Mouse (Mus musculus): ENCODE measurements around the gene Dctpp1. TPM values are rescaled to one million over a fixed set of nuclear protein-coding genes. Genes with fewer than 3 reads are reported as not detected.

Dctpp1 gene
- polyA plus RNA-seq, 1 experiment = 143 TPM

- Histone ChIP-seq H3K4me3 (replicated peaks) (no peak overlapping the region), H3K4me1 (peaks cover 93% of the 10 kb centered on the region), H3K9me3 (peaks cover 5% of the 10 kb centered on the region; the same call in 1 of the 2 replicates), H3K27me3 (replicated peaks) (no peaks in the 10 kb centered on the region), H3K36me3 (replicated peaks; ENCODE audit: low read length) (peaks cover 5% of the 10 kb centered on the region)
- TF ChIP-seq FLI1 (IDR thresholded peaks at IDR 0.05; ENCODE audit: low read length) = no peak
Observed at GRCm38 (mm10) chr7:127223106-127223505, 37.4 kb downstream of the Dctpp1 start.

GRCm38 (mm10) chr7:127220440-127220839 lies 40.1 kb downstream of the Dctpp1 start:
- no peak for TF ChIP-seq GATA1 (IDR thresholded peaks at IDR 0.05; ENCODE audit: borderline replicate concordance, low read length)
- TF ChIP-seq FLI1 (IDR thresholded peaks at IDR 0.05; ENCODE audit: low read length) = no peak
- Histone ChIP-seq H3K9me3 (peaks cover 5% of the 10 kb centered on the region; the same call in 1 of the 2 replicates), H3K36me3 (replicated peaks; ENCODE audit: low read length) (peaks cover 16% of the 10 kb centered on the region), H3K4me1 (peaks cover 93% of the 10 kb centered on the region), H3K4me3 (replicated peaks) (no peak overlapping the region), H3K27me3 (replicated peaks) (no peaks in the 10 kb centered on the region)

GRCm38 (mm10) chr7:127218670-127219069 lies 41.8 kb downstream of the Dctpp1 start:
- Histone ChIP-seq H3K9me3 (peaks cover 5% of the 10 kb centered on the region; the same call in 1 of the 2 replicates), H3K4me1 (peaks cover 94% of the 10 kb centered on the region), H3K4me3 (replicated peaks) (peak overlapping the region; percentile 86), H3K27me3 (replicated peaks) (no peaks in the 10 kb centered on the region), H3K36me3 (replicated peaks; ENCODE audit: low read length) (peaks cover 33% of the 10 kb centered on the region)
- TF ChIP-seq GATA1 (IDR thresholded peaks at IDR 0.05; ENCODE audit: borderline replicate concordance, low read length) = no peak; the same call in 2 of the 3 replicates
- no peak for TF ChIP-seq FLI1 (IDR thresholded peaks at IDR 0.05; ENCODE audit: low read length)

DNA sequence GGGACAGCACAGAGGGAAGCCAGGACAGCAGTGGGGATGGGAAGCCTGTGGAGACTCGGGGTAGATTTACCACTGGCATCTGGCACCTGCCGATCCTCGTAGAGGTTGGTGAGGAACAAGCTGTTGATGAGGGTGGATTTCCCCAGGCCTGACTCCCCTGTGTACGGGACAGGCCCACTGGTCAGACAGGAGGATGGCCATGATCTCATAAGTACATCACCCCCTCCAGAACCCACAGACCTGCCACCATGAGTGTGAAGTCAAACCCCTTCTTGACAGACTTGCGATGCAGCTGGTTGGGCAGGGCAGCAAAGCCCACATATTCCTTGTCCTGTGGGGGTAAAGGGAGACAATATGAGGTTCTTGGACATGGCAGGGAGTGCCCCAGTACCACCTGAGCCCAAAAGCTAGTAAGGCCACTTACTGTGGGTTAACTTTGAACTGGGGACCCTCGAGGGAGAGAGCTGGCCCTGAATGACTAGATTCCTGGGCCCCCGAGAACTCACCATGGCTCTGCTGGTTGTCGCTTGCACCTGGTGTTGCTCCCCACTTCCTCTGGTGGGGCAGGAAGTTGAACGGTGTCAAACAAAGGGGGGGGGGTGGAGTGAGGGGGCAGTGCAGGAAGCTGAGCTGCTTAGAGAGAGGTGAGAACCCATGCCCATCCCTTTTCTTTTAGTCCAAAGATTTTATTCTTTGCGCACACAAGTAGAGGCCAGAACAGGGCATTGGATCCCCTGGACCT lies 42.4 kb downstream of the Dctpp1 start:
- Histone ChIP-seq H3K9me3 (peaks cover 5% of the 10 kb centered on the region; the same call in 1 of the 2 replicates), H3K36me3 (replicated peaks; ENCODE audit: low read length) (peaks cover 38% of the 10 kb centered on the region), H3K4me1 (peaks cover 94% of the 10 kb centered on the region), H3K27me3 (replicated peaks) (no peaks in the 10 kb centered on the region), H3K4me3 (replicated peaks) (peak overlapping the region; percentile 86)
- TF ChIP-seq FLI1 (IDR thresholded peaks at IDR 0.05; ENCODE audit: low read length) (no peak), GATA1 (IDR thresholded peaks at IDR 0.05; ENCODE audit: borderline replicate concordance, low read length) (no peak)

DNA sequence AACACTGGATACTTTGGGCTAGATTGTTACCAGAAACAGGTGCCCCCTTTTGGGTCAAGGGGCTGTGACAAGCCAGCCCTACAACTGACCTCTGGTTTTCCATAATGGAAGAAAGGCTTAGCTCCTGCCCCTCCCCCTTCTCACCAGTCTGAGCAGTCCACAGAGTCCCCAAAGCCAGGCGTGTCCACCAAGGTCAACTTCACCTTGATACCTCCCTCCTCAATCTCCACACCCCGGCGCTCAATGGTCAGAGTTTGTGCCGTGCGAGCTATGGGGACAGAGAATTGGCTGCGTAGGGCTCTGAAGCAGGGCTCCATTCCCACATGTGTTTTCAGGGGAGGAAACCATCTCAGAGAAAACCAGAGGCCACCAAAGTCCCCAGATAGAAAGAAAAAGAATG lies 43.0 kb downstream of the Dctpp1 start:
- H3K9me3 ChIP-seq = peaks cover 5% of the 10 kb centered on the region; the same call in 1 of the 2 replicates
- peak overlapping the region; percentile 86 for H3K4me3 ChIP-seq (replicated peaks)
- peaks cover 94% of the 10 kb centered on the region for H3K4me1 ChIP-seq
- peaks cover 44% of the 10 kb centered on the region for H3K36me3 ChIP-seq (replicated peaks; ENCODE audit: low read length)
- H3K27me3 ChIP-seq (replicated peaks) = no peaks in the 10 kb centered on the region
- TF ChIP-seq FLI1 (IDR thresholded peaks at IDR 0.05; ENCODE audit: low read length) = no peak
- TF ChIP-seq GATA1 (IDR thresholded peaks at IDR 0.05; ENCODE audit: borderline replicate concordance, low read length) = no peak

- Histone ChIP-seq H3K9me3 (no peaks in the 10 kb centered on the region), H3K4me3 (replicated peaks) (peak overlapping the region; percentile 38), H3K27me3 (replicated peaks) (no peaks in the 10 kb centered on the region), H3K4me1 (peaks cover 98% of the 10 kb centered on the region), H3K36me3 (replicated peaks; ENCODE audit: low read length) (peaks cover 39% of the 10 kb centered on the region)
- TF ChIP-seq FLI1 (IDR thresholded peaks at IDR 0.05; ENCODE audit: low read length) (no peak), GATA1 (IDR thresholded peaks at IDR 0.05; ENCODE audit: borderline replicate concordance, low read length) (no peak)
Observed at GRCm38 (mm10) chr7:127216307-127216706, 44.2 kb downstream of the Dctpp1 start.

- peaks cover 98% of the 10 kb centered on the region for H3K4me1 ChIP-seq
- no peaks in the 10 kb centered on the region for H3K27me3 ChIP-seq (replicated peaks)
- peaks cover 39% of the 10 kb centered on the region for H3K36me3 ChIP-seq (replicated peaks; ENCODE audit: low read length)
- H3K9me3 ChIP-seq = no peaks in the 10 kb centered on the region
- TF ChIP-seq FLI1 (IDR thresholded peaks at IDR 0.05; ENCODE audit: low read length) (no peak), GATA1 (IDR thresholded peaks at IDR 0.05; ENCODE audit: borderline replicate concordance, low read length) (no peak)
- H3K4me3 ChIP-seq (replicated peaks) = peak overlapping the region; percentile 53
Observed at GRCm38 (mm10) chr7:127214981-127215871, 45.3 kb downstream of the Dctpp1 start.

GRCm38 (mm10) chr7:127214521-127214920 lies 46.0 kb downstream of the Dctpp1 start:
- no peak overlapping the region for H3K4me3 ChIP-seq (replicated peaks)
- peaks cover 39% of the 10 kb centered on the region for H3K36me3 ChIP-seq (replicated peaks; ENCODE audit: low read length)
- no peak for TF ChIP-seq FLI1 (IDR thresholded peaks at IDR 0.05; ENCODE audit: low read length)
- TF ChIP-seq GATA1 (IDR thresholded peaks at IDR 0.05; ENCODE audit: borderline replicate concordance, low read length) = no peak
- H3K27me3 ChIP-seq (replicated peaks) = no peaks in the 10 kb centered on the region
- H3K4me1 ChIP-seq = peaks cover 100% of the 10 kb centered on the region
- no peaks in the 10 kb centered on the region for H3K9me3 ChIP-seq

- no peak for TF ChIP-seq GATA1 (IDR thresholded peaks at IDR 0.05; ENCODE audit: borderline replicate concordance, low read length)
- no peak for TF ChIP-seq FLI1 (IDR thresholded peaks at IDR 0.05; ENCODE audit: low read length)
- H3K9me3 ChIP-seq = no peaks in the 10 kb centered on the region
- no peaks in the 10 kb centered on the region for H3K27me3 ChIP-seq (replicated peaks)
- H3K36me3 ChIP-seq (replicated peaks; ENCODE audit: low read length) = peaks cover 39% of the 10 kb centered on the region
- H3K4me1 ChIP-seq = peaks cover 99% of the 10 kb centered on the region
- H3K4me3 ChIP-seq (replicated peaks) = no peak overlapping the region
Observed at GRCm38 (mm10) chr7:127213930-127214329, 46.6 kb downstream of the Dctpp1 start.

DNA sequence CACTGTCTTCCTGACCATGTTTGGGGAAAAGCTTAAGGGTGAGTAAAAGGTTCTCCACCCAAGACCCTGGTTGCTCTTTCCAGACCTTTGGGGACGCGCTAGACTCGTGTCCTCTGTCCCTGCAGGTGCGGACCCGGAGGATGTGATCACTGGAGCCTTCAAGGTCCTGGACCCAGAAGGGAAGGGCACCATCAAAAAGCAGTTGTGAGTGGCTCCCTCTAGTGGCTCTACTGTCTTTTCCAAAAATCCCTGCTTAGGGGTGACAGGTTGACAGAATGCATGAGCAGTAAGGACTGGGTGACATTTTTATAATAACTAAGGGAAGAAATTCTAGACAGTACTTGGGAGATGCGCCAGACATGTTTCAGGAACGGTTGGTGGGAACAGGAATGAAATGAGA lies 47.0 kb downstream of the Dctpp1 start:
- Histone ChIP-seq H3K36me3 (replicated peaks; ENCODE audit: low read length) (peaks cover 39% of the 10 kb centered on the region), H3K27me3 (replicated peaks) (no peaks in the 10 kb centered on the region), H3K4me1 (peaks cover 95% of the 10 kb centered on the region), H3K9me3 (no peaks in the 10 kb centered on the region), H3K4me3 (replicated peaks) (no peak overlapping the region)
- TF ChIP-seq GATA1 (IDR thresholded peaks at IDR 0.05; ENCODE audit: borderline replicate concordance, low read length) (no peak), FLI1 (IDR thresholded peaks at IDR 0.05; ENCODE audit: low read length) (no peak)

Data from megakaryocyte, embryonic 14.5 days (primary cell).